Mouse (Mus musculus) ES-E14 (cell line): ENCODE results near the gene Otulin.

Source experiments
- MAFK ChIP-seq: IDR thresholded peaks from 2 replicates; pipeline ENCODE4 v1.6.1; 2014; ENCODE audit warnings: mild to moderate bottlenecking, low read depth, low read length, inconsistent platforms; ENCODE audit not compliant: insufficient read depth
- ZNF384 ChIP-seq: IDR thresholded peaks from 2 replicates; pipeline ENCODE4 v1.6.1; 2012; ENCODE audit warnings: low read depth, low read length, inconsistent platforms

DNA sequence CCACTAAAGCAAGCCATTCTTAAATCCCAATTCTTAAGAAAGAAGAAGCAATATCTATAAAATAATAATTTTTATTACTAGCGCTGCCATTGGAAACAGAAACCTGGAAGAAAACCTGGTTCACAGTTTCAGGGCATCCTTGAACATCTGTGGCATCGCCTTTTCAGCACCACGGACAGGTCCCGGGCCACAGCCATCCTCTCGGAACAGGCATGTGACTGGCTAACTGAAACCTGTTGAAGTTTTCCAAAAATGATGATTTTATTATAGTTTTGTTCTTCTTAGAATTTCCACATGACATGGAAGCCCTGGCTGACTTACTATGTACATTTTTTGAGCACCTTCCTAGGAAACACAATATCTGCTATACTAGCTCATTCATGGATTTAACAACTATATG is 24.5 kb upstream of the Otulin start:
- TF ChIP-seq ZNF384 (no peak), MAFK (no peak)
